Mouse (Mus musculus) hindbrain, embryonic 15.5 days (tissue): ENCODE results near the gene Nup37. TPM values are rescaled to one million over a fixed set of nuclear protein-coding genes. Genes with fewer than 3 reads are reported as not detected.

ENCODE experiments used
- ATAC-seq: fragments of 200-750 bp; cut with Nextera tagmentation; 2 replicates; pipeline ENCODE4 v1.8.0; 2017; ENCODE audit warnings: low read depth, moderate number of reproducible peaks, moderate TSS enrichment; ENCODE audit not compliant: low FRiP score
- H3K27ac ChIP-seq: fragments of 300-500 bp; sonication (generic); replicated peaks from 2 replicates; pipeline ENCODE4 v1.5.1; 2015; ENCODE audit warnings: mild to moderate bottlenecking, inconsistent platforms
- H3K27me3 ChIP-seq: fragments of 300-500 bp; sonication (generic); 2 replicates; pipeline ENCODE4 v1.6.1; 2015; ENCODE audit warnings: control low read depth, inconsistent platforms
- H3K36me3 ChIP-seq: fragments of 300-500 bp; sonication (generic); 2 replicates; pipeline ENCODE4 v1.6.1; 2015; ENCODE audit warnings: control low read depth, inconsistent platforms
- H3K4me1 ChIP-seq: fragments of 300-500 bp; sonication (generic); replicated peaks from 2 replicates; pipeline ENCODE4 v1.6.1; 2015; ENCODE audit warnings: control low read depth, inconsistent platforms
- H3K4me2 ChIP-seq: fragments of 300-500 bp; sonication (generic); 2 replicates; pipeline ENCODE4 v1.6.1; 2015; ENCODE audit warnings: moderate library complexity, mild to moderate bottlenecking, inconsistent platforms
- H3K4me3 ChIP-seq: fragments of 300-500 bp; sonication (generic); 2 replicates; pipeline ENCODE4 v1.5.1; 2015; ENCODE audit warnings: mild to moderate bottlenecking, inconsistent platforms
- H3K9ac ChIP-seq: fragments of 300-500 bp; sonication (generic); 2 replicates; pipeline ENCODE4 v1.6.1; 2015; ENCODE audit warnings: inconsistent platforms
- H3K9me3 ChIP-seq: fragments of 300-500 bp; sonication (generic); 2 replicates; pipeline ENCODE4 v1.6.1; 2016; ENCODE audit warnings: control low read depth, inconsistent platforms
- WGBS: fragments of 180-500 bp; shearing (Covaris S2); methylation state at CpG from one replicate; pipeline ENCODE4 v1.1.7; 2015; 5-methylcytosine and 5-hydroxymethylcytosine counted together
- polyA plus RNA-seq: library from polyadenylated mRNA; unstranded; fragments of >200 nt; fragmentation: Nextera tagmentation; extraction: Ambion mirVana; gene quantifications from 2 replicates; pipeline ENCODE4 v1.2.1, GENCODE M21; 2015

The Nup37 gene
- polyA plus RNA-seq = 25.2 and 28.2 TPM in 2 replicates

GRCm38 (mm10) chr10:88146707-88147477 lies at the start of gene Nup37, which contains the start of gene Parpbp:
Gene Nup37 (plus strand): TSS chr10:88146992.
Gene Parpbp (minus strand): TSS chr10:88146941.
- Histone ChIP-seq H3K27me3 (no peaks in the 10 kb centered on the region), H3K9ac (peak within 1 kb of the TSS; percentile 74), H3K4me3 (peak within 1 kb of the TSS; percentile 86), H3K4me1 (peaks cover 13% of the 10 kb centered on the region), H3K36me3 (0 out of 2 replicates have a peak, but pooled peaks cover 13% of the 10 kb centered on the region), H3K4me2 (peak within 1 kb of the TSS; percentile 73), H3K9me3 (no peaks in the 10 kb centered on the region), H3K27ac (no peak within 1 kb of the TSS; the same call in 1 of the 2 replicates)
- peak; percentile 97 for ATAC-seq
- 1% methylated on average over 53 of the region's 53 CpGs for WGBS

GRCm38 (mm10) chr10:88106169-88106568 lies 40.6 kb upstream of the Nup37 start:
- H3K4me2 ChIP-seq = no peak overlapping the region
- no peak overlapping the region for H3K4me3 ChIP-seq
- no peak overlapping the region for H3K27ac ChIP-seq
- H3K9me3 ChIP-seq = no peaks in the 10 kb centered on the region
- WGBS = 99% methylated on average over 2 of the region's 2 CpGs
- H3K4me1 ChIP-seq = no peaks in the 10 kb centered on the region
- no peak for ATAC-seq
- no peaks in the 10 kb centered on the region for H3K27me3 ChIP-seq
- H3K36me3 ChIP-seq = no peaks in the 10 kb centered on the region
- no peak overlapping the region for H3K9ac ChIP-seq

- WGBS = 74% methylated on average over 2 of the region's 2 CpGs
- Histone ChIP-seq H3K4me2 (no peak overlapping the region), H3K4me1 (no peaks in the 10 kb centered on the region), H3K27me3 (no peaks in the 10 kb centered on the region), H3K4me3 (no peak overlapping the region), H3K9me3 (no peaks in the 10 kb centered on the region), H3K36me3 (no peaks in the 10 kb centered on the region), H3K9ac (no peak overlapping the region), H3K27ac (no peak overlapping the region)
- no peak for ATAC-seq
Measured at GRCm38 (mm10) chr10:88113290-88113689, 33.5 kb upstream of the Nup37 start.

- no peaks in the 10 kb centered on the region for H3K4me1 ChIP-seq
- no peak overlapping the region for H3K27ac ChIP-seq
- ATAC-seq = no peak
- no peak overlapping the region for H3K4me2 ChIP-seq
- H3K27me3 ChIP-seq = no peaks in the 10 kb centered on the region
- H3K9me3 ChIP-seq = no peaks in the 10 kb centered on the region
- no peaks in the 10 kb centered on the region for H3K36me3 ChIP-seq
- no peak overlapping the region for H3K4me3 ChIP-seq
- H3K9ac ChIP-seq = no peak overlapping the region
Measured at GRCm38 (mm10) chr10:88119721-88120120, 27.1 kb upstream of the Nup37 start.

GRCm38 (mm10) chr10:88135630-88136029 lies 11.2 kb upstream of the Nup37 start:
- Histone ChIP-seq H3K9ac (no peak overlapping the region), H3K27me3 (no peaks in the 10 kb centered on the region), H3K4me2 (no peak overlapping the region), H3K9me3 (no peaks in the 10 kb centered on the region), H3K4me1 (no peaks in the 10 kb centered on the region), H3K36me3 (no peaks in the 10 kb centered on the region), H3K4me3 (no peak overlapping the region), H3K27ac (no peak overlapping the region)
- ATAC-seq = no peak
- WGBS = 98% methylated on average over 16 of the region's 16 CpGs

GRCm38 (mm10) chr10:88146187-88146586 lies 605 bp upstream of the Nup37 start:
- ATAC-seq = 0 out of 2 replicates have a peak, but pooled peaks have one; percentile 12
- peak overlapping the region; percentile 74 for H3K9ac ChIP-seq
- H3K27me3 ChIP-seq = no peaks in the 10 kb centered on the region
- H3K9me3 ChIP-seq = no peaks in the 10 kb centered on the region
- peaks cover 13% of the 10 kb centered on the region for H3K4me1 ChIP-seq
- H3K4me3 ChIP-seq = peak overlapping the region; percentile 86
- no peak overlapping the region for H3K27ac ChIP-seq
- 21% methylated on average over 7 of the region's 7 CpGs for WGBS
- H3K36me3 ChIP-seq = 0 out of 2 replicates have a peak, but pooled peaks cover 13% of the 10 kb centered on the region
- peak overlapping the region; percentile 73 for H3K4me2 ChIP-seq

- Histone ChIP-seq H3K36me3 (peaks cover 35% of the 10 kb centered on the region), H3K27ac (no peak overlapping the region), H3K4me1 (peaks cover 13% of the 10 kb centered on the region), H3K9ac (no peak overlapping the region), H3K27me3 (no peaks in the 10 kb centered on the region), H3K9me3 (no peaks in the 10 kb centered on the region), H3K4me3 (no peak overlapping the region), H3K4me2 (no peak overlapping the region)
- 92% methylated on average over 4 of the region's 4 CpGs for WGBS
- ATAC-seq = no peak
Measured at GRCm38 (mm10) chr10:88150381-88150780, 3.6 kb downstream of the Nup37 start.

- no peak overlapping the region for H3K27ac ChIP-seq
- H3K4me2 ChIP-seq = no peak overlapping the region
- H3K27me3 ChIP-seq = no peaks in the 10 kb centered on the region
- H3K9me3 ChIP-seq = no peaks in the 10 kb centered on the region
- no peak overlapping the region for H3K9ac ChIP-seq
- WGBS = 90% methylated on average over 6 of the region's 6 CpGs
- no peak for ATAC-seq
- H3K4me1 ChIP-seq = peaks cover 7% of the 10 kb centered on the region
- H3K4me3 ChIP-seq = no peak overlapping the region
- peaks cover 35% of the 10 kb centered on the region for H3K36me3 ChIP-seq
Measured at GRCm38 (mm10) chr10:88151658-88152057, 4.9 kb downstream of the Nup37 start.

GRCm38 (mm10) chr10:88162096-88162495 lies 15.3 kb downstream of the Nup37 start:
- Histone ChIP-seq H3K9ac (no peak overlapping the region), H3K36me3 (peaks cover 12% of the 10 kb centered on the region), H3K4me3 (no peak overlapping the region), H3K27ac (no peak overlapping the region), H3K4me2 (no peak overlapping the region), H3K27me3 (no peaks in the 10 kb centered on the region), H3K9me3 (no peaks in the 10 kb centered on the region), H3K4me1 (no peaks in the 10 kb centered on the region)
- WGBS = 95% methylated on average over 2 of the region's 2 CpGs
- no peak for ATAC-seq

- ATAC-seq = no peak
- H3K4me3 ChIP-seq = no peak overlapping the region
- no peak overlapping the region for H3K4me2 ChIP-seq
- whole genome bisulfite sequencing = 89% methylated on average over 5 of the region's 5 CpGs
- H3K27ac ChIP-seq = no peak overlapping the region
- no peaks in the 10 kb centered on the region for H3K27me3 ChIP-seq
- H3K9ac ChIP-seq = no peak overlapping the region
- no peaks in the 10 kb centered on the region for H3K9me3 ChIP-seq
- no peaks in the 10 kb centered on the region for H3K4me1 ChIP-seq
- peaks cover 12% of the 10 kb centered on the region for H3K36me3 ChIP-seq
Measured at GRCm38 (mm10) chr10:88162676-88163075, 15.9 kb downstream of the Nup37 start.

GRCm38 (mm10) chr10:88166158-88166557 lies 19.4 kb downstream of the Nup37 start:
- Histone ChIP-seq H3K4me2 (no peak overlapping the region), H3K4me1 (no peaks in the 10 kb centered on the region)
- WGBS = 95% methylated on average over 3 of the region's 3 CpGs

GRCm38 (mm10) chr10:88167438-88168077 lies 20.8 kb downstream of the Nup37 start:
- no peaks in the 10 kb centered on the region for H3K27me3 ChIP-seq
- H3K27ac ChIP-seq = no peak overlapping the region
- no peaks in the 10 kb centered on the region for H3K4me1 ChIP-seq
- peaks cover 6% of the 10 kb centered on the region; the same call in 1 of the 2 replicates for H3K36me3 ChIP-seq
- no peak overlapping the region for H3K9ac ChIP-seq
- no peak overlapping the region for H3K4me2 ChIP-seq
- ATAC-seq = no peak
- 86% methylated on average over 7 of the region's 7 CpGs for WGBS
- H3K9me3 ChIP-seq = no peaks in the 10 kb centered on the region
- no peak overlapping the region for H3K4me3 ChIP-seq

More at GRCm38 (mm10) chr10:88166158-88166557, 19.4 kb downstream of the Nup37 start:
- no peak for ATAC-seq
- H3K9me3 ChIP-seq = no peaks in the 10 kb centered on the region
- no peak overlapping the region for H3K4me3 ChIP-seq
- H3K36me3 ChIP-seq = peaks cover 8% of the 10 kb centered on the region; the same call in 1 of the 2 replicates
- H3K27me3 ChIP-seq = no peaks in the 10 kb centered on the region
- H3K27ac ChIP-seq = no peak overlapping the region
- H3K9ac ChIP-seq = no peak overlapping the region
